Mouse (Mus musculus): ENCODE results near the gene Usp2. TPM values are rescaled to one million over a fixed set of nuclear protein-coding genes. Genes with fewer than 3 reads are reported as not detected.

The Usp2 gene
- total and polyA plus RNA-seq, 3 experiments = 3.2 to 20.1 (median 8.6) TPM

- DNase-seq (ENCODE audit: low spot score) (no peak), ATAC-seq (ENCODE audit: extremely low read depth, insufficient number of reproducible peaks, low FRiP score, poor library complexity, severe bottlenecking) (no peak)
- H3K36me3 ChIP-seq (replicated peaks) = no peaks in the 10 kb centered on the region
- peaks cover 16% of the 10 kb centered on the region for H3K4me1 ChIP-seq (ENCODE audit: insufficient read depth, low read depth, low read length)
- H3K4me3 ChIP-seq (ENCODE audit: low read depth, low read length) = no peak overlapping the region
- TF ChIP-seq GATA1 (IDR thresholded peaks at IDR 0.05; ENCODE audit: borderline replicate concordance, low read length) = no peak
- no peak for TF ChIP-seq TAL1 (conservative IDR thresholded peaks at IDR 0.05; ENCODE audit: low read depth, low read length)
- TF ChIP-seq GATA2 (IDR thresholded peaks at IDR 0.05; ENCODE audit: borderline replicate concordance, low read depth, low read length) = no peak
- TF ChIP-seq CTCF (IDR thresholded peaks at IDR 0.05; ENCODE audit: low read depth, low read length) = no peak
- no peak for TF ChIP-seq POLR2AphosphoS5 (IDR thresholded peaks at IDR 0.05; ENCODE audit: insufficient replicate concordance, low read depth, low read length)
- no peaks in the 10 kb centered on the region for H3K9me3 ChIP-seq (replicated peaks)
- H3K27me3 ChIP-seq (ENCODE audit: insufficient read depth, low read length) = peaks cover 46% of the 10 kb centered on the region
Measured at GRCm38 (mm10) chr9:44045158-44045883, 21.5 kb upstream of the Usp2 start.

DNA sequence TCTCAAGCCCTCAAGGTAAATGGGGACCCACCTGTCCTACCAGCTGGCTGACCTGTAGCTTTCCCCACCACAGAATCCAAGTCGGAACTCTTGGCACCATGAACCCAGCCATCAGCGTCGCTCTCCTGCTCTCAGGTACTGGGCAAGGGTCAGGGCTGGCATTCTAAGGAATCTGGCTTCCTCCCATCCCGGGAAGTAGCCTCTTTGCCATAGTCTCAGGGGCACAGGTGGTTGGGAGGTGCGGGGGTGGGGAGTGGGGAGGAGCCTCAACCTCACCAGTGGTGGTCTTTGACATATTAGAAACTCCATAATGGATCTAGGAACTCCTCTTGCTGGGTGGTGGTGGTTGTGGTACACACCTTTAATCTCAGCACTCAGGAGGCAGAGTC lies 20.9 kb upstream of the Usp2 start:
- TF ChIP-seq CTCF (IDR thresholded peaks at IDR 0.05; ENCODE audit: low read depth, low read length) (no peak), POLR2AphosphoS5 (IDR thresholded peaks at IDR 0.05; ENCODE audit: insufficient replicate concordance, low read depth, low read length) (no peak), GATA2 (IDR thresholded peaks at IDR 0.05; ENCODE audit: borderline replicate concordance, low read depth, low read length) (no peak)

GRCm38 (mm10) chr9:44046426-44046825 lies 20.4 kb upstream of the Usp2 start:
- Histone ChIP-seq H3K27me3 (ENCODE audit: insufficient read depth, low read length) (peaks cover 45% of the 10 kb centered on the region), H3K36me3 (replicated peaks) (no peaks in the 10 kb centered on the region), H3K4me1 (ENCODE audit: insufficient read depth, low read depth, low read length) (peaks cover 16% of the 10 kb centered on the region), H3K4me3 (ENCODE audit: low read depth, low read length) (no peak overlapping the region), H3K9me3 (replicated peaks) (no peaks in the 10 kb centered on the region)
- ATAC-seq (ENCODE audit: extremely low read depth, insufficient number of reproducible peaks, low FRiP score, poor library complexity, severe bottlenecking) = no peak
- TF ChIP-seq TAL1 (conservative IDR thresholded peaks at IDR 0.05; ENCODE audit: low read depth, low read length) = no peak
- no peak for TF ChIP-seq POLR2AphosphoS5 (IDR thresholded peaks at IDR 0.05; ENCODE audit: insufficient replicate concordance, low read depth, low read length)
- no peak for TF ChIP-seq CTCF (IDR thresholded peaks at IDR 0.05; ENCODE audit: low read depth, low read length)
- TF ChIP-seq GATA2 (IDR thresholded peaks at IDR 0.05; ENCODE audit: borderline replicate concordance, low read depth, low read length) = no peak
- TF ChIP-seq GATA1 (IDR thresholded peaks at IDR 0.05; ENCODE audit: borderline replicate concordance, low read length) = no peak
- DNase-seq (ENCODE audit: low spot score) = no peak

More for the DNA sequence above, 20.9 kb upstream of the Usp2 start:
- ATAC-seq (ENCODE audit: extremely low read depth, insufficient number of reproducible peaks, low FRiP score, poor library complexity, severe bottlenecking) (no peak), DNase-seq (ENCODE audit: low spot score) (no peak)
- Histone ChIP-seq H3K27me3 (ENCODE audit: insufficient read depth, low read length) (peaks cover 46% of the 10 kb centered on the region), H3K4me1 (ENCODE audit: insufficient read depth, low read depth, low read length) (peaks cover 16% of the 10 kb centered on the region), H3K9me3 (replicated peaks) (no peaks in the 10 kb centered on the region), H3K36me3 (replicated peaks) (no peaks in the 10 kb centered on the region), H3K4me3 (ENCODE audit: low read depth, low read length) (no peak overlapping the region)

DNA sequence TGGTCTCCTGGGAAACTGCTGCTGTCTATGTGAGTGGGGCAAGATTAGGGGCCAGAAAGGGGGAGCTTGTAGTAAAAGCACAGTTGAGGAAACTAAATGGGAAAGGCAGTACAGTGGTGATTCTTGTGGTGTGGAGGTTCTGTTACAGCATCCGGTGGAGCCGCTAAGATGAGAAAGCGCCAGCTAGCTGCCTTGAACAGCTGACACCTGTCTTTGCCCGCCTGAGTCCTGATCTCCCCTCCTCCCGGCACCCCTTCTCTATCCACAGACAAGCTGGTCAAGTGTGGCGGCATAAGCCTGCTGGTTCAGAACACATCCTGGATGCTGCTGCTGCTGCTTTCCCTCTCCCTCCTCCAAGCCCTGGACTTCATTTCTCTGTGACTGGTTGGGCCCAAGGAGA lies 19.8 kb upstream of the Usp2 start:
- Histone ChIP-seq H3K36me3 (replicated peaks) (no peaks in the 10 kb centered on the region), H3K9me3 (replicated peaks) (no peaks in the 10 kb centered on the region), H3K4me3 (ENCODE audit: low read depth, low read length) (no peak overlapping the region), H3K27me3 (ENCODE audit: insufficient read depth, low read length) (peaks cover 40% of the 10 kb centered on the region), H3K4me1 (ENCODE audit: insufficient read depth, low read depth, low read length) (peaks cover 16% of the 10 kb centered on the region)
- no peak for TF ChIP-seq TAL1 (conservative IDR thresholded peaks at IDR 0.05; ENCODE audit: low read depth, low read length)
- TF ChIP-seq GATA1 (IDR thresholded peaks at IDR 0.05; ENCODE audit: borderline replicate concordance, low read length) = no peak
- TF ChIP-seq CTCF (IDR thresholded peaks at IDR 0.05; ENCODE audit: low read depth, low read length) = no peak
- no peak for TF ChIP-seq POLR2AphosphoS5 (IDR thresholded peaks at IDR 0.05; ENCODE audit: insufficient replicate concordance, low read depth, low read length)
- no peak for TF ChIP-seq GATA2 (IDR thresholded peaks at IDR 0.05; ENCODE audit: borderline replicate concordance, low read depth, low read length)
- no peak for DNase-seq (ENCODE audit: low spot score)
- no peak for ATAC-seq (ENCODE audit: extremely low read depth, insufficient number of reproducible peaks, low FRiP score, poor library complexity, severe bottlenecking)

DNA sequence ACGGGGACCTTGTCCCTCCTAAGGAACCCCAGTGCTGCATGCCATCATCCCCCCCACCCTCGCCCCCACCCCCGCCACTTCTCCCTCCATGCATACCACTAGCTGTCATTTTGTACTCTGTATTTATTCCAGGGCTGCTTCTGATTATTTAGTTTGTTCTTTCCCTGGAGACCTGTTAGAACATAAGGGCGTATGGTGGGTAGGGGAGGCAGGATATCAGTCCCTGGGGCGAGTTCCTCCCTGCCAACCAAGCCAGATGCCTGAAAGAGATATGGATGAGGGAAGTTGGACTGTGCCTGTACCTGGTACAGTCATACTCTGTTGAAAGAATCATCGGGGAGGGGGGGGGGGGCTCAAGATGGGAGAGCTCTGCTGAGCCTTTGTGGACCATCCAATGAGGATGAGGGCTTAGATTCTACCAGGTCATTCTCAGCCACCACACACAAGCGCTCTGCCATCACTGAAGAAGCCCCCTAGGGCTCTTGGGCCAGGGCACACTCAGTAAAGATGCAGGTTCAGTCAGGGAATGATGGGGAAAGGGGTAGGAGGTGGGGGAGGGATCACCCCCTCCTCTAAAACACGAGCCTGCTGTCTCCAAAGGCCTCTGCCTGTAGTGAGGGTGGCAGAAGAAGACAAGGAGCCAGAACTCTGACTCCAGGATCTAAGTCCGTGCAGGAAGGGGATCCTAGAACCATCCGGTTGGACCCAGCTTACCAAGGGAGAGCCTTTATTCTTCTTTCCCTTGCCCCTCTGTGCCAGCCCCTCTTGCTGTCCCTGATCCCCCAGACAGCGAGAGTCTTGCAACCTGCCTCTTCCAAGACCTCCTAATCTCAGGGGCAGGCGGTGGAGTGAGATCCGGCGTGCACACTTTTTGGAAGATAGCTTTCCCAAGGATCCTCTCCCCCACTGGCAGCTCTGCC lies 19.0 kb upstream of the Usp2 start:
- ATAC-seq (ENCODE audit: extremely low read depth, insufficient number of reproducible peaks, low FRiP score, poor library complexity, severe bottlenecking) = no peak

More for the DNA sequence above, 19.0 kb upstream of the Usp2 start:
- no peak for DNase-seq (ENCODE audit: low spot score)
- H3K4me3 ChIP-seq (ENCODE audit: low read depth, low read length) = no peak overlapping the region
- no peak for TF ChIP-seq POLR2AphosphoS5 (IDR thresholded peaks at IDR 0.05; ENCODE audit: insufficient replicate concordance, low read depth, low read length)
- no peak for TF ChIP-seq CTCF (IDR thresholded peaks at IDR 0.05; ENCODE audit: low read depth, low read length)
- no peak for TF ChIP-seq GATA2 (IDR thresholded peaks at IDR 0.05; ENCODE audit: borderline replicate concordance, low read depth, low read length)
- no peak for TF ChIP-seq TAL1 (conservative IDR thresholded peaks at IDR 0.05; ENCODE audit: low read depth, low read length)
- no peak for TF ChIP-seq GATA1 (IDR thresholded peaks at IDR 0.05; ENCODE audit: borderline replicate concordance, low read length)
- H3K4me1 ChIP-seq (ENCODE audit: insufficient read depth, low read depth, low read length) = peaks cover 16% of the 10 kb centered on the region
- peaks cover 35% of the 10 kb centered on the region for H3K27me3 ChIP-seq (ENCODE audit: insufficient read depth, low read length)
- no peaks in the 10 kb centered on the region for H3K36me3 ChIP-seq (replicated peaks)
- H3K9me3 ChIP-seq (replicated peaks) = no peaks in the 10 kb centered on the region
